Mouse (Mus musculus) C2C12 (cell line): ENCODE results near the gene Tbc1d1. TPM values are rescaled to one million over a fixed set of nuclear protein-coding genes. Genes with fewer than 3 reads are reported as not detected.

ENCODE experiments used
- H3K27me3 ChIP-seq: one replicate; pipeline ENCODE4 v1.6.1; 2011; ENCODE audit not compliant: control insufficient read depth, insufficient read depth, insufficient read length
- H3K36me3 ChIP-seq: one replicate; pipeline ENCODE4 v1.6.1; 2011; ENCODE audit not compliant: control insufficient read depth, insufficient read depth
- H3K4me3 ChIP-seq: one replicate; pipeline ENCODE4 v1.5.1; 2011; ENCODE audit warnings: mild to moderate bottlenecking, control low read depth; ENCODE audit not compliant: poor library complexity, insufficient read depth, severe bottlenecking
- H3K79me2 ChIP-seq: one replicate; pipeline ENCODE4 v1.6.1; 2011; ENCODE audit not compliant: control insufficient read depth, insufficient read depth
- H3K79me3 ChIP-seq: one replicate; pipeline ENCODE4 v1.6.1; 2011; ENCODE audit warnings: low read depth, control low read depth
- H3ac ChIP-seq: one replicate; pipeline ENCODE3; 2011; ENCODE audit warnings: low read depth; ENCODE audit not compliant: control insufficient read depth, insufficient read length
- CEBPB ChIP-seq: IDR thresholded peaks from one replicate; pipeline ENCODE4 v1.6.1; 2011; ENCODE audit warnings: low read depth, mild to moderate bottlenecking, control low read depth, moderate library complexity
- CTCF ChIP-seq: IDR thresholded peaks from one replicate; pipeline ENCODE4 v1.5.1; 2011; ENCODE audit not compliant: control insufficient read depth, insufficient read depth, insufficient read length
- FOSL1 ChIP-seq: IDR thresholded peaks from one replicate; pipeline ENCODE4 v1.8.0; 2011; ENCODE audit warnings: mild to moderate bottlenecking, low read length; ENCODE audit not compliant: poor library complexity, insufficient read depth, severe bottlenecking
- MAX ChIP-seq: IDR thresholded peaks from one replicate; pipeline ENCODE4 v1.6.1; 2011; ENCODE audit warnings: mild to moderate bottlenecking, control low read depth
- MYOD1 ChIP-seq: IDR thresholded peaks from one replicate; pipeline ENCODE4 v1.6.1; 2011; ENCODE audit warnings: low read depth; ENCODE audit not compliant: control insufficient read depth, insufficient read length
- MYOG ChIP-seq: IDR thresholded peaks from one replicate; pipeline ENCODE4 v1.6.1; 2011; ENCODE audit not compliant: control insufficient read depth, insufficient read length; ENCODE audit errors: extremely low read depth
- USF1 ChIP-seq: IDR thresholded peaks from one replicate; pipeline ENCODE4 v1.6.1; 2011; ENCODE audit warnings: low read depth, mild to moderate bottlenecking, control low read depth, moderate library complexity
- polyA plus RNA-seq: library from polyadenylated mRNA; unstranded; fragments of >200 nt; fragmentation: generic; extraction: Trizol; gene quantifications from one replicate; pipeline ENCODE4 v1.2.1, GENCODE M21; 2012; ENCODE audit warnings: missing spikeins

The Tbc1d1 gene
- polyA plus RNA-seq, 1 experiment: 25.0 TPM

DNA sequence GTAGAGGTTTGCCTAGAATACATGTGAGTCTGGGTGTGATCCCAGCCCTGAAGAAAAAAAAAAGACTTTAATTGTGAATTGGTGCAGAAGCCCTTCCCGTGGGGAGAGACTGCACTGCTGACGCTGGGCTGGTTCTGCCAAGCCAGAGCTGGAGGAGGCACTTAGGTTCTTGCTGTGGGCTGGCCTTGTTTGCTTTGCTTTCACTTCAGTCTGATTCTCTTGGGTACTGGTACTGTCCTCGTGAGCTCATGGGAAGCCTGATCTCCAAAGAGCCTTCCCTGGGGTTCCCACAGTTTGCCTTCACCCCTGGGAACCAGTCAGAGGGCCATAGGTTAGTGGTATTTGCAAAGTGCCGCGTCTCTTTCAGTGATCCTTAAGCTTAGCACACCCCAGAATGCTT is 135.6 kb downstream of the Tbc1d1 start:
- no peak for TF ChIP-seq CTCF
- no peak for TF ChIP-seq USF1
- TF ChIP-seq MAX: no peak
- no peak for TF ChIP-seq MYOD1
- no peak for TF ChIP-seq FOSL1
- TF ChIP-seq CEBPB: no peak
- TF ChIP-seq MYOG: no peak
- no peak overlapping the region for H3ac ChIP-seq
- no peak overlapping the region for H3K4me3 ChIP-seq
- no peaks in the 10 kb centered on the region for H3K79me3 ChIP-seq
- no peaks in the 10 kb centered on the region for H3K27me3 ChIP-seq
- no peaks in the 10 kb centered on the region for H3K79me2 ChIP-seq
- peaks cover 15% of the 10 kb centered on the region for H3K36me3 ChIP-seq

GRCm38 (mm10) chr5:64295621-64296020 is 139.5 kb downstream of the Tbc1d1 start:
- Histone ChIP-seq H3K4me3 (no peak overlapping the region), H3K36me3 (peaks cover 11% of the 10 kb centered on the region), H3K27me3 (no peaks in the 10 kb centered on the region), H3K79me3 (no peaks in the 10 kb centered on the region), H3ac (no peak overlapping the region), H3K79me2 (no peaks in the 10 kb centered on the region)
- TF ChIP-seq CTCF (no peak), FOSL1 (no peak), MYOG (no peak), CEBPB (no peak), MYOD1 (no peak), MAX (no peak), USF1 (no peak)

- TF ChIP-seq FOSL1: no peak
- TF ChIP-seq MYOG: no peak
- TF ChIP-seq MAX: no peak
- TF ChIP-seq CEBPB: no peak
- TF ChIP-seq MYOD1: no peak
- no peak for TF ChIP-seq CTCF
- no peak for TF ChIP-seq USF1
- Histone ChIP-seq H3ac (no peak overlapping the region), H3K36me3 (peaks cover 8% of the 10 kb centered on the region)
These were observed 140.2 kb downstream of the Tbc1d1 start for GRCm38 (mm10) chr5:64296328-64296727.

DNA sequence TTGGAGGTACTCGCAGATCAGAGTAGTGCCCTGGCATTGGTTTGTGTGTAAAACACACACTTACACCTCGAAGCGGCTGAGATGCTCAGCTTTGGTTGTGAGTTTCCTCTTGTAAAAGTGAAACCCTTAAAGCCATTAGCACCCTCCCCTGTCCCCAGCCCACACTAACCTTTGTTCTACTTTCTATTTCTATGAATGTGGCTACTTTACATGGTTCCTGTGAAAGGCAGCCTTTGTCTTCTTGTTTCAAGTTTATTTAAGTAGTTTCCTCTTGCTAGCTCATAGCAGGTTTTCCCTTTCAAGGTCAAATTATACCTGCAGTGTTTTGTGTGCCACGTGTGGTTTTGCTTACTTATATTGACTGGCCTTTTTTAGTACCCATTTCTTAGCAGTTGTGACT is 141.0 kb downstream of the Tbc1d1 start:
- TF ChIP-seq USF1 (no peak), CTCF (no peak)
- H3K79me3 ChIP-seq: no peaks in the 10 kb centered on the region
- no peaks in the 10 kb centered on the region for H3K27me3 ChIP-seq
- H3K79me2 ChIP-seq: no peaks in the 10 kb centered on the region
- no peak overlapping the region for H3K4me3 ChIP-seq
- peaks cover 8% of the 10 kb centered on the region for H3K36me3 ChIP-seq
- H3ac ChIP-seq: no peak overlapping the region

More at GRCm38 (mm10) chr5:64296328-64296727, 140.2 kb downstream of the Tbc1d1 start:
- no peaks in the 10 kb centered on the region for H3K27me3 ChIP-seq
- H3K79me3 ChIP-seq: no peaks in the 10 kb centered on the region
- H3K4me3 ChIP-seq: no peak overlapping the region
- no peaks in the 10 kb centered on the region for H3K79me2 ChIP-seq

- peaks cover 7% of the 10 kb centered on the region for H3K36me3 ChIP-seq
- H3K79me3 ChIP-seq: no peaks in the 10 kb centered on the region
- H3K27me3 ChIP-seq: no peaks in the 10 kb centered on the region
- no peak overlapping the region for H3K4me3 ChIP-seq
- no peaks in the 10 kb centered on the region for H3K79me2 ChIP-seq
- no peak overlapping the region for H3ac ChIP-seq
- peak; percentile 93 for TF ChIP-seq CEBPB
- peak; percentile 79 for TF ChIP-seq MYOD1
- TF ChIP-seq FOSL1: no peak
- TF ChIP-seq CTCF: no peak
These were observed 142.4 kb downstream of the Tbc1d1 start for GRCm38 (mm10) chr5:64298331-64299036.

- H3K27me3 ChIP-seq: no peaks in the 10 kb centered on the region
- H3K36me3 ChIP-seq: no peaks in the 10 kb centered on the region
- no peaks in the 10 kb centered on the region for H3K79me3 ChIP-seq
- TF ChIP-seq MYOG: no peak
- no peak for TF ChIP-seq USF1
- TF ChIP-seq FOSL1: no peak
- peak; percentile 48 for TF ChIP-seq CEBPB
- no peak for TF ChIP-seq MYOD1
- TF ChIP-seq CTCF: no peak
- no peak for TF ChIP-seq MAX
- H3K4me3 ChIP-seq: no peak overlapping the region
- H3ac ChIP-seq: no peak overlapping the region
- H3K79me2 ChIP-seq: no peaks in the 10 kb centered on the region
These were observed 143.6 kb downstream of the Tbc1d1 start for GRCm38 (mm10) chr5:64299508-64300324.
